ENCODE assay signal across 9 mouse cellular contexts in the genomic region with DNA sequence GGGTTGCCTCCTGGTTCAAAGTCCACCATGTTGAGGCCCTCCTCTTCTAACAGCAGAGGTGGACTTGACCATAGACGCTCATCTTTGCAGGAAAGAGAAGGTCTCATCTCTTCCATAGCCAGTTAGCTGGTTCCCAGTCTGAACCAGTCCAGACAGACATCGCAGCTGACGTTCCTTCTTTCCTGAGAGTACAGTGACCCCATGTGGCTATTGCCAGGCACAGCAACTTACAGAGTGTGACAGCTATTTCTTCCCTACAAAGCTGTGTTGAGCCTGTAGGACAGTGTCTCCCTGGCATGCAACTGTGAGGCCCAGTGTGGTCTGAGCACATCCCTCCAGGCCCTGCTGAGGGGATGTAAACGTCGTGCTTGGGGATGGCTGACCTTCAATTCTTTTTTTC. TPM values are rescaled to one million over a fixed set of nuclear protein-coding genes. Genes with fewer than 3 reads are reported as not detected.
DNase-seq lines count a peak whose midpoint lies in the region; ATAC-seq and TF ChIP-seq lines count a peak whose summit lies in the region.
"Had no signal": no experiment of that assay in that cellular context is flagged by ENCODE, and none has a peak within 500 bp of the region (broad histone marks: within the 10 kb centered on the region; RNA-seq: fewer than 3 reads in every experiment).

No protein-coding gene starts in this region.

- no peak overlapping the region for H3K27ac ChIP-seq in kidney, postnatal 0 days
- H3K27ac ChIP-seq in liver, adult 2 months (replicated peaks; ENCODE audit: insufficient read depth, low read depth, low read length): no peak overlapping the region
- peak overlapping the region; percentile 34; the same call in 1 of the 2 replicates for H3K27ac ChIP-seq in neural tube, embryonic 13.5 days (replicated peaks)
- H3K27ac ChIP-seq: limb, embryonic 15.5 days had no signal

- 4% methylated on average over 5 of the region's 5 CpGs for WGBS in kidney, postnatal 0 days
- 5% methylated on average over 5 of the region's 5 CpGs for WGBS in liver, adult 2 months
- WGBS in neural tube, embryonic 13.5 days: 5% methylated on average over 5 of the region's 5 CpGs

- no peaks in the 10 kb centered on the region for H3K79me2 ChIP-seq in liver, adult 2 months (ENCODE audit: control insufficient read depth, insufficient read depth, low read length)

- no peaks in the 10 kb centered on the region for H3K4me1 ChIP-seq in kidney, postnatal 0 days (replicated peaks; ENCODE audit: insufficient read depth, low read length)
- H3K4me1 ChIP-seq in liver, adult 2 months (ENCODE audit: control insufficient read depth, insufficient read depth, low read length): no peaks in the 10 kb centered on the region
- peaks cover 28% of the 10 kb centered on the region for H3K4me1 ChIP-seq in neural tube, embryonic 13.5 days (replicated peaks)

- no peaks in the 10 kb centered on the region for H3K9me3 ChIP-seq in kidney, postnatal 0 days (replicated peaks; ENCODE audit: low read length)
- no peaks in the 10 kb centered on the region for H3K9me3 ChIP-seq in neural tube, embryonic 13.5 days
- H3K9me3 ChIP-seq: limb, embryonic 15.5 days had no signal

- peak; percentile 90 for TF ChIP-seq CTCF in Patski (IDR thresholded peaks at IDR 0.05)
- peak; percentile 91 for TF ChIP-seq CTCF in kidney, postnatal 0 days (IDR thresholded peaks at IDR 0.05; ENCODE audit: low read depth)
- TF ChIP-seq CTCF in liver, adult 2 months (IDR thresholded peaks at IDR 0.05; ENCODE audit: low read depth, low read length): peak; percentile 61

- POLR2A ChIA-PET in Patski (lab: Charles Lee): no interaction called here

- H3K4me3 ChIP-seq in kidney, postnatal 0 days (replicated peaks; ENCODE audit: low read depth, low read length): no peak overlapping the region
- no peak overlapping the region for H3K4me3 ChIP-seq in liver, adult 2 months (ENCODE audit: insufficient read depth, low read depth, low read length)
- no peak overlapping the region for H3K4me3 ChIP-seq in neural tube, embryonic 13.5 days
- H3K4me3 ChIP-seq: limb, embryonic 15.5 days had no signal

- ATAC-seq in Patski: peak; percentile 31
- 0 out of 2 replicates have a peak, but pooled peaks have one; percentile 14 for ATAC-seq in kidney, postnatal 0 days (replicated peaks; ENCODE audit: low FRiP score, low read depth)
- peak; percentile 48; the same call in 1 of the 2 replicates for ATAC-seq in neural tube, embryonic 13.5 days (ENCODE audit: low read depth)

- CTCF ChIA-PET in Patski (lab: Charles Lee): interaction anchor here (0.8 to 5.2 kb wide), 9 partner anchors 9 to 604 kb away, joined by 3 to 35 read pairs (median 4); no protein-coding TSS in a partner anchor

- no peak overlapping the region for H3K4me2 ChIP-seq in kidney, postnatal 0 days (ENCODE audit: low read length)
- H3K4me2 ChIP-seq in neural tube, embryonic 13.5 days: no peak overlapping the region
- H3K4me2 ChIP-seq: limb, embryonic 15.5 days had no signal

- H3K36me3 ChIP-seq in kidney, postnatal 0 days (ENCODE audit: insufficient read depth, low read length): no peaks in the 10 kb centered on the region
- no peaks in the 10 kb centered on the region for H3K36me3 ChIP-seq in liver, adult 2 months (ENCODE audit: control insufficient read depth, insufficient read depth, low read length)
- peaks cover 14% of the 10 kb centered on the region for H3K36me3 ChIP-seq in neural tube, embryonic 13.5 days
- H3K36me3 ChIP-seq: limb, embryonic 15.5 days had no signal

- H3K27me3 ChIP-seq in Patski: peaks cover 3% of the 10 kb centered on the region
- H3K27me3 ChIP-seq in kidney, postnatal 0 days (ENCODE audit: insufficient read depth, low read length): no peaks in the 10 kb centered on the region
- no peaks in the 10 kb centered on the region for H3K27me3 ChIP-seq in liver, adult 2 months (ENCODE audit: control insufficient read depth, insufficient read depth, low read length)
- no peaks in the 10 kb centered on the region for H3K27me3 ChIP-seq in neural tube, embryonic 13.5 days
- H3K27me3 ChIP-seq: limb, embryonic 15.5 days had no signal

- no peak overlapping the region for H3K9ac ChIP-seq in kidney, postnatal 0 days (ENCODE audit: low read depth, low read length)
- H3K9ac ChIP-seq in liver, adult 2 months (ENCODE audit: low read depth, low read length): no peak overlapping the region
- H3K9ac ChIP-seq in neural tube, embryonic 13.5 days: no peak overlapping the region
- H3K9ac ChIP-seq: limb, embryonic 15.5 days had no signal

- peak; percentile 26 to 79 for DNase-seq in adrenal gland, adult (ENCODE audit: inconsistent age in 2 of 2, low spot score in 1 of 2)
- no peak for DNase-seq in adrenal gland, adult 8-10 months
- DNase-seq in Patski (ENCODE audit: low read depth, low spot score): no peak
- peak; percentile 54 to 68 for DNase-seq in cerebellum, postnatal 36 days
- DNase-seq in frontal cortex, postnatal 36 days (ENCODE audit: low spot score in 2 of 2): peak; percentile 36 to 76
- DNase-seq in kidney, postnatal 0 days (ENCODE audit: low spot score): peak; percentile 88
- peak; percentile 25 for DNase-seq in liver, adult 2 months (ENCODE audit: extremely low read depth, low read depth, low spot score)

- in situ Hi-C loops in Patski (cut with MboI; ENCODE audit: low pct_unique_long_range_greater_than_20kb): loop anchor here (5.0 kb wide), 1 partner anchor 600 kb away; no protein-coding TSS in a partner anchor

- no peak for TF ChIP-seq POLR2A in liver, adult 2 months (IDR thresholded peaks at IDR 0.05; ENCODE audit: extremely low read depth, insufficient read depth, low read length)

RNA-seq across cellular contexts. Expression of a gene that starts 49.1 kb away (rescaled TPM):
- 10 to 100 TPM in 3 of 4 experiments, 1 to 10 TPM in 1; 9.6 to 13.5 (median 10.3) TPM for total RNA-seq in adrenal gland, adult 8-10 months (2022)
- 0.62 TPM for polyA plus RNA-seq in Patski (2021)
- 0.77 and 0.82 TPM in 2 replicates for polyA plus RNA-seq in kidney, postnatal 0 days (2015; fragmentation: Nextera tagmentation; extraction: Ambion mirVana)
- total RNA-seq in liver, adult 2 months (2014; rRNA removed): not detected in 2 replicates
- polyA plus RNA-seq in liver, adult 2 months (2012; rRNA removed): not detected in 2 replicates
- polyA plus RNA-seq in neural tube, embryonic 13.5 days (2015; fragmentation: Nextera tagmentation; extraction: Ambion mirVana): 13.8 and 14.5 TPM in 2 replicates

Comparison
In these comparisons a context has a peak if more than half of its experiments do, and no peak if none do; other contexts are left out.
1. DNase-seq: peak in adrenal gland, adult (2 of 2), cerebellum, postnatal 36 days (2 of 2), frontal cortex, postnatal 36 days (2 of 2), kidney, postnatal 0 days (single experiment) and liver, adult 2 months (single experiment); none in adrenal gland, adult 8-10 months (single experiment) and Patski (single experiment).
2. Peak in every context shown above with its lines, with median percentiles within 50 percentile points of each other: ATAC-seq and CTCF ChIP-seq.